Mouse (Mus musculus) heart, adult 2 months (tissue): ENCODE measurements around the gene Elfn2.

Experiments
- CTCF ChIP-seq: fragments of 200-600 bp; IDR thresholded peaks from 2 replicates; pipeline ENCODE4 v1.8.1; 2022; ENCODE audit warnings: antibody characterized with exemption, mild to moderate bottlenecking, moderate library complexity
- EP300 ChIP-seq: fragments of 200-500 bp; IDR thresholded peaks from 2 replicates; pipeline ENCODE4 v1.6.1; 2011; ENCODE audit warnings: low read depth, low read length, control low read depth; ENCODE audit not compliant: insufficient read depth
- POLR2A ChIP-seq: fragments of 200-500 bp; IDR thresholded peaks from 2 replicates; pipeline ENCODE4 v1.6.1; 2011; ENCODE audit warnings: mild to moderate bottlenecking, low read depth, low read length, control low read depth; ENCODE audit not compliant: insufficient read depth

- no peak for TF ChIP-seq CTCF
- TF ChIP-seq POLR2A = no peak
- no peak for TF ChIP-seq EP300
These were observed 34.4 kb upstream of the Elfn2 start for GRCm38 (mm10) chr15:78752991-78753390.
